Mouse (Mus musculus): ENCODE data around the gene Gm13128. TPM values are rescaled to one million over a fixed set of nuclear protein-coding genes. Genes with fewer than 3 reads are reported as not detected.
"Not testable (repeated sequence)": the region's sequence is repeated elsewhere in the genome, so short reads cannot be mapped to it uniquely, and the experiment has no call there.

Gene Gm13128
- not detected for total RNA-seq (2021)
- long read RNA-seq, experiment 1, result 0 reads
- long read RNA-seq, experiment 2, result 0 reads

DNA sequence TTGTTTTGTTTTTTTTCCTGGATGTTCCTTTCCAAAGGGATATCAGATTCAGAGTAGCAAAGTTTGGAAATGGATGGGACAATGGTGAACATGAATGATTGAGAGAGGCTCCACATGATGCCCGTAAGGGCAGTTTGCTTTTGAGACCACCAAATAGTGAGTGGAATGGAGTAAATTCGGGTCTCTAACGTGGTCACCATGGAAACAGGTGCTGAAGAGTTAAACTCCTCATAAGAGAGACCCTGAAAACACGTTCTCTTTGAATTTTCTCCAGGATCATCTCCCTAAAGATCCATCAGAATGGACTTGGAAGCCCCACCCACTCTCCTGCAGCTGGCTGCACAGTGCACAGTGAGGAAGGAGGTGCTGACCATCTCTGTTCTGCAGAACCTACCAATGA is at the start of gene Gm13128:
Gene Gm13128, plus strand, starts transcription at position 301 of the 400 bp plus-strand sequence.
- not testable (repeated sequence) for DNase-seq

DNA sequence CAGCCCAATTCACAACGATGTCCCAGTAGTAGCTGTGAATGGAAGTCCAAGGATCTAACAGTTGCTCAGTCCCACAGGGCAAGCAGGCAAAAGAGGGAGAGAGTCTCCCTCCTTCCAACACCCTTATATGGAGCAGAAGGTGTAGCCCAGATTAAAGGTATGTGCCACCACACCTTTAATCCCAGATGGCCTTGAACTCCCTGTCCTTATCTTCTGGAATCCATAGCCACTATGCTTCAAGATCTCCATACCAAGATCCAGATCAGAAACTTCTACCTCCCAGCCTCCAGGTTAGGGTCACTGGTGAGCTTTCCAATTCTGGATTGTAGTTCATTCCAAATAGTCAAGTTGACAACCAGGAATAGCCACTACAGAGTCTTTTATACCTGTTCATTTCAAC is 49.7 kb upstream of the Gm13128 start, which contains the start of gene Pramel5:
Gene Pramel5, minus strand, starts transcription at position 101 of the 400 bp plus-strand sequence.
- DNase-seq, result not testable (repeated sequence)

DNA sequence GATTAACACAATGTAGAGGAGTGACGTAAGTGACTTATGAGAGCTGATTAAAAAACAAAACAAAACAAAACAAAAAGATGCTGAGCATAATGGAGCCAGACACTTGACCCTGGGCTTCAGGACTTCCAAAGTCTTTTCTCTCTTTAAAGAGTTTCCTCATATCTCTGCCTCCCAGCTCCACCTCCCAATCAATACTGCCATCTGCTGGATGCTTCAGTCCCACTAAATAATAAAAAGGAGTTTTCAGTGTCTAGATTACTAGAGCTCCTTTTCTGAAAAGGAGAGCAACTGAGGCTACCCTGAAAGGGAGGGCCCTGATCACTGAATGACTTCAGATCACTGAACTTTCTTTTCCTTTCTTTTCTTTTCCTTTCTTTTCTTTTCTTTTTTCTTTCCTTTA is 30.6 kb upstream of the Gm13128 start:
- not testable (repeated sequence) for DNase-seq

DNA sequence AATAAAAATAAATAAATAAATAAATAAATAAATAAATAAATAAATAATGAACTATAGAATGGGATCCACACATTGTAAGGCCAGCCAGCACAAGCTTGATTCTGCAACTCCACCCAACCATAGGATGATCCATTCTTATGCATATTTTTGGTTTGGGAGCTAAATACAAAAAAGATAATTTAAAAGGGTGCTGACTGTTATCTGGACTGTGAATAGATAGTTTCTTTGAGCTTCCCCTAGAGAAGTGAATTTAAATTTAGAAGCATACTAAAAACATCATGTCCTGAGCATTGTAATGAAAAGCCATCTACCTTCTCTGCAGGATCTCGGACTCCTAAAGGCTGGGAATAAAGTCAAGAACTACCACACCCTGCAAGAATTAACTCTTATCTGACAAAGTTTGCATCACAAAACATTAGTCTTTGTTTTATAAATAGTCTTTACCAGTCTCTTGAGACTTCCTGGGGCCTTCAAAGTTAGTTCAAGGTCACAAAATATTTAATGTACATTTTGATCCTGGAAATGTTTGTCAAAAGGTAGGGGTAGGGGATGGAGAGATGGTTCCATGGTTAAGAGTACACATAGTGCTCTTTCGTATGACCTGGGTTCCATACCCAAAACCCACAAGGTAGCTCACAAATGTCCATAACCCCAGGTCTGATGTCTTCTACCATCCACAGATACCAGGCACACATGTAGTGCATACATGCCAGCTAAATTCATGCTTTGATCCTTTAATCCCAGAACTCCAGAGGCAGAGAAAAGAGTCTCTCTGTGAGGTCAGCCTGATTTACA is 17.2 kb upstream of the Gm13128 start:
- DNase-seq, result not testable (repeated sequence)

DNA sequence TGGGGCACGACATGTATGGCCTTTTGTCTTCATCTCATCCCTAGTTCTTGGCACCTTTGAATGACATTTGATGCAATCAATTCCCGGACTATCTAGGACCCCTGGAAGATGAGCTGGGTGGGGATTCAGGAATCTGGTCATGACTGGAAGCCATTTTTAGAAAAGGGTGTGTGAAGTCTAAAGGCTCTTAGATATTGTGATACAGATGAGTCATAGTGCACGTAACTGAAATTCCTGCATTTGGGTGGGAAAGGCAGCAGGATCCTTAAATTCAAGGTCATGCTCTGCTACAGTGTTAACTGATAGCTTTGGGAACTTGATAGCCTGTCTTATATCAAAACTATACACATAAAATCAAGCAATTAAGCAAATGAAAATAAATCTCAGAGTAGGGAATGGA is 5.8 kb downstream of the Gm13128 start:
- DNase-seq, result not testable (repeated sequence)

DNA sequence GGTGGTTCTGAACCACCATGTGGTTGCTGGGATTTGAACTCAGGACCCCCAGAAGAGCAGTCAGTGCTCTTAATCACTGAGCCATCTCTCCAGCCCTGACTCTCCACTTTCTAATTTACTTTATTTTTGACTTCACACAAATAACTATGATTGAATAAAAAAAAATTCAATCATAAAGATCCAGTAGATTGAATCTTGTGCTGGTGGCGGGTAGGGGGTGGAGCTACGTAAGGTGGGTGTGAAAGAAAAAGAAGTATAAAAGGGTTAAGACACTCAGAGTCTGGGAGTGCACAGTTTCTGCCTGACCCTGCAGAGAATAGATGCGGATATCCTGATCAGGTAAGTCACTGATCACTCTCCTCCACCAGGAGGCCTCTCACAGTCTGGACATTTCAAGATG is 27.6 kb downstream of the Gm13128 start, which contains the start of gene Gm13119:
Gene Gm13119, plus strand, starts transcription at position 301 of the 400 bp plus-strand sequence.
- not testable (repeated sequence) for DNase-seq

DNA sequence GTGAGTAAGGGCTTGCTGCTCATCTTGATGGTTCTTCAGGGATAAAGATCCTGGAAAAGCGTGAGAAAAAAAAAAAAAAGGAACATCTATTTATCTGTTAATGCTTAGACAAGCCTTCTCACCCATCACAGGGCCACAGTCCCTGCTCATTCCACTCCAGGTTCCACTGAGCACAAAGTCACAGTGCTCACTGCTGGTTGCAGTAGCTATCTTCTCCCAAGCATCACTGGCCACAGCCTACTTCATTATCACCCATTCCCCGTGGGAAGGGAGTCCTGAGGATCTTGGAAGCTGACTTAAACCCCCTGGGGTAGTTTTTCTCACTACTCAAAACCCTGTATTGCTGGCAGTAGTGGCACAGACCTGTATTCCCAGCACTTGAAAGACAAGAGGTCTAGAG is 47.9 kb downstream of the Gm13128 start, which contains the start of gene Pramef20:
Gene Pramef20, minus strand, starts transcription at position 23 of the 400 bp plus-strand sequence.
- no peak for DNase-seq

Other genes starting within 250 kb of the Gm13128 start
- not detected for gene Gm13102, start 223.8 kb upstream of the Gm13128 start, total RNA-seq (2021)
- not detected for gene Oog3, start 167.6 kb upstream of the Gm13128 start, total RNA-seq (2021)
- gene Oog2, start 139.5 kb upstream of the Gm13128 start, total RNA-seq (2021), result not detected
- gene C87977, start 116.9 kb upstream of the Gm13128 start, total RNA-seq (2021), result not detected
- not detected for gene Pramel5, start 49.8 kb upstream of the Gm13128 start, total RNA-seq (2021)
- gene Gm13119, start 27.7 kb downstream of the Gm13128 start, total RNA-seq (2021), result not detected
- gene Pramef20, start 47.7 kb downstream of the Gm13128 start, total RNA-seq (2021), result not detected
- not detected for gene Pramef12, start 78.2 kb downstream of the Gm13128 start, total RNA-seq (2021)
- gene 1700012P22Rik, start 108.5 kb downstream of the Gm13128 start, total RNA-seq (2021), result not detected
- not detected for gene Gm9944, start 123.1 kb downstream of the Gm13128 start, total RNA-seq (2021)
- not detected for gene Aadacl3, start 133.5 kb downstream of the Gm13128 start, total RNA-seq (2021)
- gene 9430007A20Rik, start 189.6 kb downstream of the Gm13128 start, total RNA-seq (2021), result not detected
- gene Gm13124, start 234.9 kb downstream of the Gm13128 start, total RNA-seq (2021), result not detected

All from heart, adult 18-20 months (tissue).